Mouse (Mus musculus): ENCODE data around the gene Gamt. TPM values are rescaled to one million over a fixed set of nuclear protein-coding genes. Genes with fewer than 3 reads are reported as not detected.

The Gamt gene
- polyA plus RNA-seq (2014; fragmentation: Nextera tagmentation; extraction: Ambion mirVana), result 17.3 and 24.3 TPM in 2 replicates

DNA sequence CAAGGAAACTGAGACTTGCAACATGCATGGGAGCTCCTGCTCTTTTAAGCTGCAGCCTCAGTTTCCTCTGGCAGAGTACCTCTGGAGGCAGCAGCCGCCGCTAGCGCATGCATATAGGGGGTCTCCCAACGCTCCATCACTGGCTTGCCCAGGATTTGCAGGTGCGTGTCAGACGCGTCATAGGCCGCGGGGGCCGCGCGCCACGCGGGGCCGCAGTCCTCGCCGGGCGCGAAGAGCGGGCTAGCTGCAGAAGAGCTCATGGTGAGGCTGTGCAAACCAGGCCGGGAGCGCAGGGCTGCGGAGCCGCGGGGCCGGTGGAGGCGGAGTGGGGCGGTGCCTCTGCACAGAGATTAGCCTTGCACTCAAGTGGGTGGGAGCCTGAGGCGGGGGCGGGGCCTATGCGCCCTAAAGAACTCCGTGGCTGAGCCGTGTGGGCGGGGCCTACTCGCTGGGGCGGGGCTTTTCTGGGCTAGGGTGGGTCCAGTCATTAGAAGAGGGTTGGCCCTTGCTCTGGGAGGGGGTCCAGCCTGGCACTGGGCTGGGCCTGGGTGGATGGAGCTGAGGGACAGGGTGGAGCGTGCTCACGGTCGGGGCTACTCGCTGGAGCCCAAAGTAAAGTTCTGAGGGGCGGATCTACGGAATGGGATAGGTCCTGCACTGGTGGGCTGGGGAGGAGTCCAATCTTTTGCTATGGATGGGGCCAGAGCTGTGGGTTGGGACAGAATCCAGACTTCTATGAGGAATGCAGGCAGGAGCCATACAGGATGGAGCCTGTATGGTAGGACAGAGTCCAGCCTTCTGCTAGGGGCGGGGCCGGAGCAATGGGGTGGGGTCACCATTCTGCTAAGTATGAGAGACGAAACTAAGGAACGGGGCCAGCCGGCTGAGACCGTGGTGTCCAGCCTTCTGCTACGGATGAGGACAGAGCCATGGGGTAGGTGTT is at the start of gene Gamt, which contains the start of gene Dazap1:
TSS of gene Gamt (minus strand) at position 371 of the 943 bp plus-strand sequence.
TSS of gene Dazap1 (plus strand) at position 845 of the 943 bp plus-strand sequence.
- Histone ChIP-seq H3K4me3 (replicated peaks; ENCODE audit: low read length) (peak within 1 kb of the TSS; percentile 39), H3K4me1 (replicated peaks; ENCODE audit: control insufficient read depth, insufficient read depth, low read length) (peaks cover 22% of the 10 kb centered on the region), H3K27me3 (ENCODE audit: control insufficient read depth, insufficient read depth, low read length) (no peaks in the 10 kb centered on the region), H3K9me3 (ENCODE audit: control insufficient read depth, low read length) (no peaks in the 10 kb centered on the region), H3K27ac (peak within 1 kb of the TSS; percentile 81), H3K36me3 (replicated peaks; ENCODE audit: control insufficient read depth, insufficient read depth) (peaks cover 34% of the 10 kb centered on the region), H3K9ac (peak within 1 kb of the TSS; percentile 61), H3K4me2 (replicated peaks) (peak within 1 kb of the TSS; percentile 86)
- ATAC-seq (ENCODE audit: low FRiP score) (peak; percentile 84), DNase-seq (ENCODE audit: low spot score) (peak; percentile 88)
- under 1% methylated on average over 46 of the region's 49 CpGs for WGBS

DNA sequence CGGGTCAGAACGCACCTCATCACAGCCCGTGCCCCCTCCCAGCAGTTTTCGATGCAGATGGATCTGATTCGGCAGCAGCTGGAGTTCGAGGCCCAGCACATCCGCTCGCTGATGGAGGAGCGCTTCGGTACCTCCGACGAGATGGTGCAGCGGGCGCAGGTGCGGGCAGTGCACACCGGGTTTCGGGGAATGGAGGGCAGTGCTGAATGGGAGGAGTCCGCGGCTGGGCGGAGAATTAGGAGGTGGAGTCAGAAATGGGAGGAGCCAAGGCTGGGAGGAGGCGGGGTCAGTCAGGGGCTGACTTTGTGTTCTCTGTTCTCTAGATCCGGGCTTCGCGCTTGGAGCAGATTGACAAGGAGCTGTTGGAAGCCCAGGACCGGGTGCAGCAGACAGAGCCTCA is 44.0 kb upstream of the Gamt start:
- no peak overlapping the region for H3K27ac ChIP-seq
- H3K4me1 ChIP-seq (replicated peaks; ENCODE audit: control insufficient read depth, insufficient read depth, low read length), result peaks cover 40% of the 10 kb centered on the region
- H3K4me2 ChIP-seq (replicated peaks), result peak overlapping the region; percentile 36
- DNase-seq (ENCODE audit: low spot score) (no peak), ATAC-seq (ENCODE audit: low FRiP score) (no peak)
- H3K4me3 ChIP-seq (replicated peaks; ENCODE audit: low read length), result no peak overlapping the region
- H3K9me3 ChIP-seq (ENCODE audit: control insufficient read depth, low read length), result no peaks in the 10 kb centered on the region
- WGBS, result 21% methylated on average over 25 of the region's 25 CpGs
- H3K9ac ChIP-seq, result peak overlapping the region; percentile 37; the same call in 1 of the 2 replicates
- H3K36me3 ChIP-seq (replicated peaks; ENCODE audit: control insufficient read depth, insufficient read depth), result peaks cover 84% of the 10 kb centered on the region
- no peaks in the 10 kb centered on the region for H3K27me3 ChIP-seq (ENCODE audit: control insufficient read depth, insufficient read depth, low read length)

DNA sequence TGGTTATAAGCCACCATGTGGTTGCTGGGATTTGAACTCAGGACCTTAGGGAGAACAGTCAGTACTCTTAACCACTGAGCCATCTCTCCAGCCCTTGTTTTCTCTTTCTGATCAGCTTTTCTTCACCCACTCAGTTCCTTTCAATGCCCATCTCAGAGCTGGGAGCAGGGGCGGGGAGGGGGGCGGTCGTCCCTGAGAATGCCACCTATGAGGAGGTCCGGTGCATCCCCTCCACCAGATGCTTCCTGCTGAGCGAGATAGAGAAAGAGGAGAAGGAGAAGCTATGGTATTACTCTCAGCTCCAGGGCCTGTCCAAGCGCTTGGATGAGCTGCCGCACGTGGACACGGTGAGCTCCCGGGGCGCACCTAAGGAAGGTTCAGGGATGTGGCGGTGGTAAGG is 43.6 kb upstream of the Gamt start:
- ATAC-seq (ENCODE audit: low FRiP score) (no peak), DNase-seq (ENCODE audit: low spot score) (no peak)
- H3K9ac ChIP-seq, result peak overlapping the region; percentile 37; the same call in 1 of the 2 replicates
- H3K9me3 ChIP-seq (ENCODE audit: control insufficient read depth, low read length), result no peaks in the 10 kb centered on the region
- H3K36me3 ChIP-seq (replicated peaks; ENCODE audit: control insufficient read depth, insufficient read depth), result peaks cover 80% of the 10 kb centered on the region
- H3K27me3 ChIP-seq (ENCODE audit: control insufficient read depth, insufficient read depth, low read length), result no peaks in the 10 kb centered on the region
- peaks cover 40% of the 10 kb centered on the region for H3K4me1 ChIP-seq (replicated peaks; ENCODE audit: control insufficient read depth, insufficient read depth, low read length)
- H3K4me3 ChIP-seq (replicated peaks; ENCODE audit: low read length), result no peak overlapping the region
- H3K27ac ChIP-seq, result no peak overlapping the region
- 32% methylated on average over 12 of the region's 12 CpGs for WGBS
- peak overlapping the region; percentile 36 for H3K4me2 ChIP-seq (replicated peaks)

DNA sequence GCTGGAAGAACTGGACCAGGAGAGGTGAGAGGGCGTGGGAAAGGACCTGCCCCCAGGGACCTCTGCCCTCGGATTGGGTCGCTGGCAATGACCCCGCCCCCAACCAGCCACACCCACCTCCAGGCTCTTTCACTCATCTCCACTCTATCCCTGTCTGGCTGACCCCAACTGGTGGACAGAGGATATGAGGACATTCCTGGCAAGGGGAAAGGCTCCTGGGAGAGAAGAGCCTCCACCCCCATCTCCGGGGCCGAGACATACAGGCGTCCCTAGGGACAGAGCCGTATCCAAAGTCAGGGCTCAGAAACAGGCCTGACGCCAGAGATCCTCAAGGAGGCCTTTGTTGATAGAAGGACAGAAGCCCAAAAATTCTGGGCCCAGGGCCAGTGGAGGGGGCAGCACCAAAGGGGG is 41.7 kb upstream of the Gamt start:
- Histone ChIP-seq H3K27ac (peak overlapping the region; percentile 96), H3K36me3 (replicated peaks; ENCODE audit: control insufficient read depth, insufficient read depth) (peaks cover 60% of the 10 kb centered on the region), H3K4me3 (replicated peaks; ENCODE audit: low read length) (peak overlapping the region; percentile 52), H3K9me3 (ENCODE audit: control insufficient read depth, low read length) (no peaks in the 10 kb centered on the region), H3K4me1 (replicated peaks; ENCODE audit: control insufficient read depth, insufficient read depth, low read length) (peaks cover 53% of the 10 kb centered on the region), H3K27me3 (ENCODE audit: control insufficient read depth, insufficient read depth, low read length) (no peaks in the 10 kb centered on the region), H3K4me2 (replicated peaks) (peak overlapping the region; percentile 95), H3K9ac (peak overlapping the region; percentile 96)
- DNase-seq (ENCODE audit: low spot score) (peak; percentile 67), ATAC-seq (ENCODE audit: low FRiP score) (peak; percentile 7; the same call in 1 of the 2 replicates)
- WGBS, result 4% methylated on average over 9 of the region's 9 CpGs

DNA sequence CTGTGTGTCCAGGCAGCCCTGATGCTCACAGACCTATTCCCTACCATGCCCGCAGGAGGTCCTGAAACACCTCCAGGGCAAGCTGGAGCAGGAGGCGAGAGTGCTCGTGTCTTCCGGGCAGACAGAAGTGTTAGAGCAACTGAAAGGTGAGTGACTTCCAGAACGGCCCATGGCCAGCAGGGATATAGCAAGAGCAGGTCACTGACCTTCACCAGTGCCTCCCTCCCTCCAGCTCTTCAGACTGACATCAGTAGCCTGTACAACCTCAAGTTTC is 41.2 kb upstream of the Gamt start:
- Histone ChIP-seq H3K36me3 (replicated peaks; ENCODE audit: control insufficient read depth, insufficient read depth) (peaks cover 56% of the 10 kb centered on the region), H3K4me1 (replicated peaks; ENCODE audit: control insufficient read depth, insufficient read depth, low read length) (peaks cover 57% of the 10 kb centered on the region), H3K9ac (peak overlapping the region; percentile 96), H3K9me3 (ENCODE audit: control insufficient read depth, low read length) (no peaks in the 10 kb centered on the region), H3K4me3 (replicated peaks; ENCODE audit: low read length) (peak overlapping the region; percentile 52), H3K4me2 (replicated peaks) (peak overlapping the region; percentile 95), H3K27me3 (ENCODE audit: control insufficient read depth, insufficient read depth, low read length) (no peaks in the 10 kb centered on the region), H3K27ac (peak overlapping the region; percentile 96)
- DNase-seq (ENCODE audit: low spot score), result no peak
- WGBS, result 52% methylated on average over 5 of the region's 5 CpGs
- no peak for ATAC-seq (ENCODE audit: low FRiP score)

DNA sequence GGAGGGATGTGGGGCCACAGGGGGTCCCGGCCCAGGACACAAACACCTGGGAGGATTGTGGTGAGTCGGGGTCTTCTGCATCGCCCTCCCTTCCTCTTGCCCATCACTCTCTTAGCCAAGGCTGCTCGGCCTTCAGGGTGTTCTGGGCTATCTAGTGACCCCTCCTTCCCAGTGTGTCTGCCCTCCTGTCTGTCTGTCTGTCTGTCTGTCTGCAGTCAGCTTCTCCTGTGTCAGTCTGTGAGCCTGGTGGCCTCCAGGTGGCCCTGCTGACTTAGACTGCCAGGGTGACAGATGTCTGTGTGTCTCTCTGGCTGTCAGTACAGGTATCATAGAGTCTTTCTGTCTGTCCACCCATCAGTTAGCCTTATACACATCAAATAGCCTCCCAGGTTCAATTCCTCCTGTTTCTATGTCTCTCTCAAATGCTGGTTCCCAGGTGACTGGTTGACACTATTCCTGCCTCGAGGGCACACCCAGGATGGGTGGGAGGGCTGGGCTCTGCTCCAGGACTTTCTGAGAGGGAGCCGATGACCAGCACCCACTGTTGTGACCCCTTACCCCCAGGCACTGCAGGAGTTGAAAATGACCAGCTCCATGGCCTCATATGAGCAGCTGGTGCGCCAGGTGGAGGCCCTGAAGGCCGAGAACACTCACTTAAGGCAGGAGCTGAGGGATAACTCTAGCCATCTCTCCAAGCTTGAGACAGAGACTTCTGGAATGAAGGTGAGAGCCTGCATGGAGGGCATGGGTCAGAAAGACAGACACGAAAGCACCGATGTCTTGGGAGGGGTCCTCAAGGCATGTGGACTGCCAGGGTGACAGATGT is 40.7 kb upstream of the Gamt start:
- peak overlapping the region; percentile 96 for H3K27ac ChIP-seq
- H3K4me1 ChIP-seq (replicated peaks; ENCODE audit: control insufficient read depth, insufficient read depth, low read length), result peaks cover 63% of the 10 kb centered on the region
- peak; percentile 5; the same call in 1 of the 2 replicates for ATAC-seq (ENCODE audit: low FRiP score)
- peak overlapping the region; percentile 52 for H3K4me3 ChIP-seq (replicated peaks; ENCODE audit: low read length)
- H3K27me3 ChIP-seq (ENCODE audit: control insufficient read depth, insufficient read depth, low read length), result no peaks in the 10 kb centered on the region
- peak overlapping the region; percentile 95 for H3K4me2 ChIP-seq (replicated peaks)
- 47% methylated on average over 10 of the region's 10 CpGs for WGBS
- DNase-seq (ENCODE audit: low spot score), result no peak
- no peaks in the 10 kb centered on the region for H3K9me3 ChIP-seq (ENCODE audit: control insufficient read depth, low read length)
- peak overlapping the region; percentile 96 for H3K9ac ChIP-seq
- H3K36me3 ChIP-seq (replicated peaks; ENCODE audit: control insufficient read depth, insufficient read depth), result peaks cover 50% of the 10 kb centered on the region

DNA sequence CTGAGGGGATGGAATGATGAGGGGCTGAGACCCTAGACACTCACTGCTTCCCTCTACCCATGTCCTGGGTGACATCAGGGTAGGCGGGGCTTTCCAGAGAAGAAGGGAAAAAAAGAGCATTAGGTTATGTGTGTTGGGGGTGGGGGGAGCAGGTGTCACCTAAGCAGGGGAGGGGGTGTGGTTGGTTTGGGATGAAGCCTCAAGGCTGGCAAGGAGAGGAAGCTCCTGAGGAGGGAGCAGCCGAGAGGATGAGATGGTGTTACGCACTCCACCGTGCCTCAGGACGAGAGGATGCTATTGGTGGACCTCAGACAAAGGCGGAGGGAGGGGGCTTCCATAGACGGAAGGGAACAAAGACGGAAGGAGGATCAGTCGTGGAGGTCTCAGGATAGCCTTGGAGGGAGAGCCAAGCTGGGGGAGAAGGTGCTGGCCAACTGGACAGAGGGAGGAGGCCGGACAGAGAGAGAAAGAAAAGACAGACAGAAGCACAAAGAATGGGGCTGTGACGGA is 39.9 kb upstream of the Gamt start:
- ATAC-seq (ENCODE audit: low FRiP score) (peak; percentile 83), DNase-seq (ENCODE audit: low spot score) (peak; percentile 79)
- 9% methylated on average over 11 of the region's 11 CpGs for WGBS
- Histone ChIP-seq H3K4me2 (replicated peaks) (peak overlapping the region; percentile 95), H3K4me1 (replicated peaks; ENCODE audit: control insufficient read depth, insufficient read depth, low read length) (peaks cover 65% of the 10 kb centered on the region), H3K9me3 (ENCODE audit: control insufficient read depth, low read length) (no peaks in the 10 kb centered on the region), H3K9ac (peak overlapping the region; percentile 96), H3K27ac (peak overlapping the region; percentile 96), H3K36me3 (replicated peaks; ENCODE audit: control insufficient read depth, insufficient read depth) (peaks cover 43% of the 10 kb centered on the region), H3K4me3 (replicated peaks; ENCODE audit: low read length) (peak overlapping the region; percentile 52), H3K27me3 (ENCODE audit: control insufficient read depth, insufficient read depth, low read length) (no peaks in the 10 kb centered on the region)

DNA sequence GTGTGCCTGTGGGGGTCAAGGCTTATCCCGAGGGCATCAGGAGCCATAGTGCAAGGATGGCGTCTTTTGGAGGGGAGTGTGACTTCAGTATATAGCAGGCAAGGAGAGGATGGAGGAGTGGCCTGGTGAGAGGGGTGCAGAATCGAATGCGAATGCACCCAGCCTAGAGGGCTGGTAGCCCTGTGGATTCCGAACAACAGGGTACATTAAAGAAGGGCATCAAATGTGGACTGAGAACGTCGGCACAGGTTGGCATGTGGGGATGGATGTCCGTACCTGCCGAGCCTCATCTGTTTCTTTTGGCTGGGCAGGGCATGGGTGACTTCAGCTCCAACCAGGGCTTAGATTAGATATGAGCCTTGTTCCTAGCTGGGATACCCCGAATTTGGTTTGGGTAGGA is 39.0 kb upstream of the Gamt start:
- peak overlapping the region; percentile 95 for H3K4me2 ChIP-seq (replicated peaks)
- H3K9me3 ChIP-seq (ENCODE audit: control insufficient read depth, low read length), result no peaks in the 10 kb centered on the region
- H3K9ac ChIP-seq, result peak overlapping the region; percentile 96
- ATAC-seq (ENCODE audit: low FRiP score) (no peak), DNase-seq (ENCODE audit: low spot score) (no peak)
- H3K4me3 ChIP-seq (replicated peaks; ENCODE audit: low read length), result peak overlapping the region; percentile 52
- H3K36me3 ChIP-seq (replicated peaks; ENCODE audit: control insufficient read depth, insufficient read depth), result peaks cover 37% of the 10 kb centered on the region
- 32% methylated on average over 10 of the region's 10 CpGs for WGBS
- H3K27me3 ChIP-seq (ENCODE audit: control insufficient read depth, insufficient read depth, low read length), result no peaks in the 10 kb centered on the region
- peak overlapping the region; percentile 96 for H3K27ac ChIP-seq
- H3K4me1 ChIP-seq (replicated peaks; ENCODE audit: control insufficient read depth, insufficient read depth, low read length), result peaks cover 70% of the 10 kb centered on the region

DNA sequence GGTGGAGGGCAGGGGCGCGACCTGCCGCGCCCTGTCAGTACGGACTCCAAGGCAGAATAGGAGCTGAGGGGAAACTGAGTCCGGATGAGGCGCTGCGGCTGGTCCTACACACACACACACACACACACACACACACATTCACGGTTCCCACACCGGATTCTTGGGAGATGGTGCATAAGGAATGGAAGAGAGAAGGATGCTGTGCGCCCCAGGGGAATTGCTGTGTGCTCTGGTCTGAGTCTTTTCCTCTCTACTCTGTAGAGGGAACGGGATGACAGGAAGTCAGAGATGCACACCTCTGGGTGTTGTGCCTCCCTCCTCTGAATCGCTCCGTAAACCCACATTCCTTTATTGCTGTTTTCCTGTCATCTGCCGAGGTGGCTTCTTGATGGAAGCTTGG is 38.5 kb upstream of the Gamt start:
- H3K27ac ChIP-seq, result peak overlapping the region; percentile 96
- peak overlapping the region; percentile 95 for H3K4me2 ChIP-seq (replicated peaks)
- no peaks in the 10 kb centered on the region for H3K9me3 ChIP-seq (ENCODE audit: control insufficient read depth, low read length)
- WGBS, result 3% methylated on average over 15 of the region's 15 CpGs
- peaks cover 65% of the 10 kb centered on the region for H3K4me1 ChIP-seq (replicated peaks; ENCODE audit: control insufficient read depth, insufficient read depth, low read length)
- DNase-seq (ENCODE audit: low spot score) (peak; percentile 60), ATAC-seq (ENCODE audit: low FRiP score) (no peak)
- H3K36me3 ChIP-seq (replicated peaks; ENCODE audit: control insufficient read depth, insufficient read depth), result peaks cover 37% of the 10 kb centered on the region
- H3K4me3 ChIP-seq (replicated peaks; ENCODE audit: low read length), result peak overlapping the region; percentile 52
- peak overlapping the region; percentile 96 for H3K9ac ChIP-seq
- no peaks in the 10 kb centered on the region for H3K27me3 ChIP-seq (ENCODE audit: control insufficient read depth, insufficient read depth, low read length)

Measured in hindbrain, embryonic 14.5 days (tissue).